In the genomic region with DNA sequence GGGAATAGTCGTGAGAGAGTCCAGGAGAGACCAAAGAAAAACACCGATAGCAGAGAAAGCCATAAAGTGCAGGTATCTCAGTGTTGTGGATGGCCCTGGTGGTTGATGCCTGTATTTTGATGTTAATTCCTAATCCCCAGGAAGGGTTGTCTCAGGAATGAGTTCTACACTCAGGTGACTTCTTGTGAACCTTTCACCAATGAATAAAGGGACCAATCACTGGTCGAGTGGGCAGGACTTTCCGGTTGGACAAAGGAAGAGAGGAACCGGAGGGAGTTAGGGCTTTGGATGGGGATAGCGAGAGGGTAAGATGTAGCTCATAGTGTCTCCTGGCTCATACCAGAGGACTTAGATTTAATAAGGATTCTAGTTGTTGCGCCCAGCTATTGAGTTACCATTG, we compare ENCODE assay signal across 12 mouse cellular contexts. TPM values are rescaled to one million over a fixed set of nuclear protein-coding genes. Genes with fewer than 3 reads are reported as not detected.
DNase-seq lines count a peak whose midpoint lies in the region; ATAC-seq and TF ChIP-seq lines count a peak whose summit lies in the region.
"Had no signal": no experiment of that assay in that cellular context is flagged by ENCODE, and none has a peak within 500 bp of the region (broad histone marks: within the 10 kb centered on the region; RNA-seq: fewer than 3 reads in every experiment).

No protein-coding gene starts in this region.

- ATAC-seq in heart, embryonic 14.5 days (ENCODE audit: insufficient number of reproducible peaks, insufficient read depth, low FRiP score, low read depth) = no peak
- no peak; the same call in 1 of the 2 replicates for ATAC-seq in hindbrain, postnatal 0 days
- ATAC-seq: forebrain, embryonic 14.5 days; inflammation-experienced regulatory T-cells, adult 6 months had no signal

- no peak for TF ChIP-seq CTCF in hindbrain, postnatal 0 days (IDR thresholded peaks at IDR 0.05; ENCODE audit: low read depth)

- no peaks in the 10 kb centered on the region for H3K4me1 ChIP-seq in heart, embryonic 14.5 days (ENCODE audit: control insufficient read depth in 2 of 2, insufficient read depth in 2 of 2, low read length in 2 of 2)
- no peaks in the 10 kb centered on the region for H3K4me1 ChIP-seq in hindbrain, postnatal 0 days (ENCODE audit: insufficient read depth, low read length)

- WGBS in heart, embryonic 14.5 days = 18% methylated on average over 7 of the region's 7 CpGs
- 20% methylated on average over 7 of the region's 7 CpGs for WGBS in hindbrain, postnatal 0 days

- no peak for DNase-seq in heart, adult 9 months (ENCODE audit: low spot score in 2 of 2)
- DNase-seq in R1 (ENCODE audit: low read depth, low spot score) = peak; percentile 97
- no peak for DNase-seq in hindbrain, postnatal 0 days (ENCODE audit: low spot score)
- peak; percentile 19 to 43 for DNase-seq in kidney, postnatal 4 days
- no peak for DNase-seq in Muller cell, postnatal 12 days (ENCODE audit: inconsistent ontology term)
- no peak for DNase-seq in gastrocnemius, postnatal 14 days
- no peak for DNase-seq in urinary bladder, postnatal 14 days (ENCODE audit: low spot score)
- DNase-seq: liver, embryonic 13.5 days had no signal

- peak overlapping the region; percentile 59 for H3K4me2 ChIP-seq in heart, embryonic 14.5 days (ENCODE audit: low read length)
- H3K4me2 ChIP-seq in hindbrain, postnatal 0 days (ENCODE audit: low read depth, low read length) = peak overlapping the region; percentile 13; the same call in 1 of the 2 replicates
- H3K4me2 ChIP-seq: liver, embryonic 13.5 days had no signal

- no peaks in the 10 kb centered on the region for H3K36me3 ChIP-seq in heart, embryonic 14.5 days (ENCODE audit: control insufficient read depth, insufficient read depth, low read length)
- H3K36me3 ChIP-seq in hindbrain, postnatal 0 days (ENCODE audit: insufficient read depth, low read length) = no peaks in the 10 kb centered on the region
- H3K36me3 ChIP-seq: liver, embryonic 13.5 days had no signal

- H3K9ac ChIP-seq in heart, embryonic 14.5 days (ENCODE audit: low read length) = peak overlapping the region; percentile 56; the same call in 1 of the 2 replicates
- no peak overlapping the region for H3K9ac ChIP-seq in hindbrain, postnatal 0 days (replicated peaks; ENCODE audit: low read length)
- H3K9ac ChIP-seq: liver, embryonic 13.5 days had no signal

- H3K9me3 ChIP-seq in heart, embryonic 14.5 days (ENCODE audit: control insufficient read depth, low read length) = no peaks in the 10 kb centered on the region
- H3K9me3 ChIP-seq in hindbrain, postnatal 0 days (ENCODE audit: low read length) = no peaks in the 10 kb centered on the region
- H3K9me3 ChIP-seq: G1E had no signal

- intact Hi-C loops in gastrocnemius, postnatal 14 days (cut with DNase I; ENCODE audit: low total_unique reads) = loop anchor here (2.0 kb wide), 1 partner anchor 37 kb away; no protein-coding TSS in a partner anchor

- H3K27ac ChIP-seq in heart, embryonic 14.5 days (replicated peaks in 1 of 2; ENCODE audit: control insufficient read depth in 1 of 2, insufficient read depth in 1 of 2, low read depth in 2 of 2, low read length in 2 of 2) = no peak overlapping the region
- H3K27ac ChIP-seq in hindbrain, postnatal 0 days = no peak overlapping the region
- H3K27ac ChIP-seq: liver, embryonic 13.5 days had no signal

- no peaks in the 10 kb centered on the region for H3K27me3 ChIP-seq in heart, embryonic 14.5 days (ENCODE audit: control insufficient read depth, insufficient read depth, low read length)
- H3K27me3 ChIP-seq in hindbrain, postnatal 0 days (ENCODE audit: insufficient read depth, low read length) = no peaks in the 10 kb centered on the region
- H3K27me3 ChIP-seq: liver, embryonic 13.5 days had no signal

- H3K4me3 ChIP-seq in heart, embryonic 14.5 days (ENCODE audit: control insufficient read depth in 1 of 2, insufficient read depth in 1 of 2, low read depth in 1 of 2, low read length in 2 of 2) = peak overlapping the region; percentile 16 to 19
- H3K4me3 ChIP-seq in hindbrain, postnatal 0 days (ENCODE audit: low read length) = no peak overlapping the region
- H3K4me3 ChIP-seq: liver, embryonic 13.5 days had no signal

RNA-seq across cellular contexts. Expression of a gene that starts 9.2 kb away (rescaled TPM):
- 31.4 and 42.4 TPM in 2 replicates for polyA plus RNA-seq in heart, embryonic 14.5 days (2014; fragmentation: Nextera tagmentation; extraction: Ambion mirVana)
- 28.7 and 30.2 TPM in 2 replicates for total RNA-seq in hindbrain, postnatal 0 days (2014; rRNA removed)
- polyA plus RNA-seq in hindbrain, postnatal 0 days (2015; fragmentation: Nextera tagmentation; extraction: Ambion mirVana) = 38.4 and 39.9 TPM in 2 replicates
- total RNA-seq in gastrocnemius, postnatal 14 days (2021) = 10 to 100 TPM; 26.3 to 27.7 TPM

RNA-seq across cellular contexts. Expression of a gene that starts 24.9 kb away (rescaled TPM):
- 96.0 and 111 TPM in 2 replicates for polyA plus RNA-seq in heart, embryonic 14.5 days (2014; fragmentation: Nextera tagmentation; extraction: Ambion mirVana)
- total RNA-seq in hindbrain, postnatal 0 days (2014; rRNA removed) = 88.3 and 90.1 TPM in 2 replicates
- 142 and 146 TPM in 2 replicates for polyA plus RNA-seq in hindbrain, postnatal 0 days (2015; fragmentation: Nextera tagmentation; extraction: Ambion mirVana)
- total RNA-seq in gastrocnemius, postnatal 14 days (2021) = 10 to 100 TPM; 84.3 to 87.2 TPM

RNA-seq across cellular contexts. Expression of a gene that starts 25.7 kb away (rescaled TPM):
- 28.4 and 31.8 TPM in 2 replicates for polyA plus RNA-seq in heart, embryonic 14.5 days (2014; fragmentation: Nextera tagmentation; extraction: Ambion mirVana)
- total RNA-seq in hindbrain, postnatal 0 days (2014; rRNA removed) = 49.0 and 51.8 TPM in 2 replicates
- 44.7 and 45.9 TPM in 2 replicates for polyA plus RNA-seq in hindbrain, postnatal 0 days (2015; fragmentation: Nextera tagmentation; extraction: Ambion mirVana)
- total RNA-seq in gastrocnemius, postnatal 14 days (2021) = 10 to 100 TPM; 19.3 to 25.3 TPM

RNA-seq across cellular contexts. Expression of a gene that starts 25.7 kb away (rescaled TPM):
- 34.3 and 42.2 TPM in 2 replicates for polyA plus RNA-seq in heart, embryonic 14.5 days (2014; fragmentation: Nextera tagmentation; extraction: Ambion mirVana)
- 11.9 and 13.1 TPM in 2 replicates for total RNA-seq in hindbrain, postnatal 0 days (2014; rRNA removed)
- polyA plus RNA-seq in hindbrain, postnatal 0 days (2015; fragmentation: Nextera tagmentation; extraction: Ambion mirVana) = 136 and 140 TPM in 2 replicates
- total RNA-seq in gastrocnemius, postnatal 14 days (2021) = 10 to 100 TPM; 86.7 to 93.6 TPM

RNA-seq across cellular contexts. Expression of a gene that starts 32.0 kb away (rescaled TPM):
- polyA plus RNA-seq in heart, embryonic 14.5 days (2014; fragmentation: Nextera tagmentation; extraction: Ambion mirVana) = 43.2 and 45.5 TPM in 2 replicates
- 48.6 and 58.7 TPM in 2 replicates for total RNA-seq in hindbrain, postnatal 0 days (2014; rRNA removed)
- 71.7 and 73.3 TPM in 2 replicates for polyA plus RNA-seq in hindbrain, postnatal 0 days (2015; fragmentation: Nextera tagmentation; extraction: Ambion mirVana)
- 10 to 100 TPM; 13.1 to 13.7 TPM for total RNA-seq in gastrocnemius, postnatal 14 days (2021)

Comparison
In these comparisons a context has a peak if more than half of its experiments do, and no peak if none do; other contexts are left out.
1. DNase-seq: peak in R1 (single experiment) and kidney, postnatal 4 days (2 of 2); none in heart, adult 9 months (0 of 2), hindbrain, postnatal 0 days (single experiment), Muller cell, postnatal 12 days (single experiment), gastrocnemius, postnatal 14 days (single experiment) and urinary bladder, postnatal 14 days (single experiment).